Mouse (Mus musculus) cortical plate, adult 2 months (tissue): Measurements from ENCODE around the gene Bcdin3d. TPM values are rescaled to one million over a fixed set of nuclear protein-coding genes. Genes with fewer than 3 reads are reported as not detected.
"Not testable (repeated sequence)": the region's sequence is repeated elsewhere in the genome, so short reads cannot be mapped to it uniquely, and the experiment has no call there.

Experiments
- H3K27ac ChIP-seq: fragments of 200-500 bp; 2 replicates; pipeline ENCODE4 v1.5.1; 2012; ENCODE audit warnings: low read length, control low read depth, inconsistent platforms; ENCODE audit not compliant: insufficient read depth
- H3K4me1 ChIP-seq: fragments of 200-500 bp; 2 replicates; pipeline ENCODE4 v1.6.1; 2011; ENCODE audit warnings: low read length; ENCODE audit not compliant: control insufficient read depth, insufficient read depth
- H3K4me3 ChIP-seq: fragments of 200-500 bp; 2 replicates; pipeline ENCODE4 v1.5.1; 2011; ENCODE audit warnings: mild to moderate bottlenecking, low read length, control low read depth; ENCODE audit not compliant: insufficient read depth
- CTCF ChIP-seq: fragments of 200-500 bp; IDR thresholded peaks from 2 replicates; pipeline ENCODE4 v1.5.1; 2011; ENCODE audit warnings: mild to moderate bottlenecking, control low read depth, low read length; ENCODE audit not compliant: insufficient read depth; ENCODE audit errors: extremely low read depth
- POLR2A ChIP-seq: fragments of 200-500 bp; IDR thresholded peaks from 2 replicates; pipeline ENCODE4 v1.6.1; 2011; ENCODE audit warnings: mild to moderate bottlenecking, low read length, control low read depth; ENCODE audit not compliant: insufficient read depth; ENCODE audit errors: extremely low read depth
- polyA plus RNA-seq: library from polyadenylated mRNA; depleted of rRNA; stranded (reverse); fragments of >200 nt; gene quantifications from 2 replicates; pipeline ENCODE4 v1.2.3, GENCODE M21; 2012

The Bcdin3d gene
- polyA plus RNA-seq, 1 experiment, result 5.1 TPM

DNA sequence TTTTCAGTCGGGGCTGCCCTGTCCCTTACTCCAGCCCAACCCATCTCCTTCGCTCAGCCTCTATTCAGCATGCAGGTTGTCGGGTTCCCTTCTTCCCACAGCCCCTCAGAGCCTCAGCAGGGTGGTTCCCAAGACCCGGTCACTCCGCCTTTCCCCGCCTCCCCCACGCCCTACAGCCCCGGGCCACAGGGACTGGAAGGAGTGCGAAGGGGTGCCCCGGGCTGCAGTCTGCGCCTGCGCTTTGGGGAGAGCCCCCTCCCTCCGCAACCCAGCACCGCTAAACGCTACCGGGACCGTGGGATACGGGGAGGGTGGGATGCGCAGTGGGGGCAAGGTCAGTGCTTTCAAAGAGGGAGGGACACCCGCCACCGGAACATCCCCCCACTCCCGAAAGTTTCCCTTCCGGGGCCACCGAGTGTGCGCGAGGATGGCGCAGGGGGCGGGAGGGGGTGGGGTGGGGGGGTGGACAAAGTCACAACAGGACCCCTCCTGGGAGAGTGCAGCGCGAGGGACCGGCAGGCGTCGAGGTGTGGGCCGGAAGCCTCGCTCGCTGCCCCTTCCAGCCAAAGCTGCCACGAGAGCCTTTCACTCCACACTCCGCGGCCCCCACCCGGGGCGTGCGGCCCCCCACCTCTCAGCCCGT, 17.4 kb downstream of the Bcdin3d start:
- TF ChIP-seq CTCF (no peak), POLR2A (no peak)
- Histone ChIP-seq H3K4me1 (peaks cover 5% of the 10 kb centered on the region; the same call in 1 of the 2 replicates), H3K4me3 (peak overlapping the region; percentile 96), H3K27ac (0 out of 2 replicates have a peak overlapping the region, but pooled peaks have one; percentile 6)

DNA sequence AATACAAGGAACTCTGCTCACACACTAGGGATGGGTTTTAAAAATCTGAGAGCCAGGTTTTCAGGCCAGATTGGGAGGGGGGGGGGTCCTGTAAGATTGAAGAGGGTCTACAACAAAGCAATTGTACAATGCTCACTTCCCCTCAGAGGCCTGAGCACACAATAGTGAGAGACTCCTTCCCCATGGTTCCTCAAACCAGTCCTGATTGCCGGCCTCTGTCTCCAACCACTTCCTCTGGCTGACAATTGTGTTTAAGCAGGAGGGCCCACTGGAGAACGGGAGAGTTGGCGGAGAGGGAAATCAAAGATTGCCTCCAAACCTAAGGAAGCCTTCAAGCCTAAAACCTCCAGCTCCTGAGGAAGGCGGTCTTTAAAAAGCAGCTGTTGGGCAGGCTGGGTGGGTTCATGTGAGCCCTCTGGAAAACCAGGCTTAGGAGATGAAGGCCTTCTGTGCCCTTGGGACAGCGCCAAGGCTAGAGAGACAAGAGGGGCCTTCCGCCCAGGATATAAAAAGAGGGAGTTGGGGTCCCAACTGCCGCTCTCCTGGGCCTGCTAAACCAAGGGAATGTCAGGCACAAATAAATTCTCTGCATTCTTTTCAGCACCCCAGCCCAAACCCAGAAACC, 18.1 kb downstream of the Bcdin3d start:
- Histone ChIP-seq H3K27ac (0 out of 2 replicates have a peak overlapping the region, but pooled peaks have one; percentile 6), H3K4me3 (peak overlapping the region; percentile 96), H3K4me1 (peaks cover 5% of the 10 kb centered on the region; the same call in 1 of the 2 replicates)
- TF ChIP-seq CTCF (no peak), POLR2A (no peak)

DNA sequence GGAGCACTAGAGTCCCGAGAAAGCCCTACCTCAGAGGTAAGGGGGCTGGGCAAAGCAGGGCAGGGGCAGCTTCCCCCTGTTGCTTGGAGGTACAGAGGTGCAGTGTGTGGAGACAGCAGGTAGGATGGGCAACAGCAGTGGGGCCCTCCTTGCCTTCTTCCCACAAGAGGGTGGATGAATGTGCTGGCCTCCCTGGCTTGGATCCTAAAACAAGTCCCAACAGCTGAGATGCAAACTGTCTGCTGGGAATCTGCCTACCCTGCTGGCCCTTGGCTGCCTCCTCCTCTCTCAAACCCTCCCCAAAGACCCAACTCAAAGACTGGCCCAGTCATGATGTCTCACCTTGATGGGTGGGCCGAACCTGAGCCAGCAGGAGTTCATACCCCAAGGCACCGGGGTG, 19.1 kb downstream of the Bcdin3d start:
- Histone ChIP-seq H3K27ac (no peak overlapping the region), H3K4me1 (peaks cover 6% of the 10 kb centered on the region; the same call in 1 of the 2 replicates), H3K4me3 (no peak overlapping the region)
- TF ChIP-seq CTCF, result no peak
- TF ChIP-seq POLR2A, result no peak

DNA sequence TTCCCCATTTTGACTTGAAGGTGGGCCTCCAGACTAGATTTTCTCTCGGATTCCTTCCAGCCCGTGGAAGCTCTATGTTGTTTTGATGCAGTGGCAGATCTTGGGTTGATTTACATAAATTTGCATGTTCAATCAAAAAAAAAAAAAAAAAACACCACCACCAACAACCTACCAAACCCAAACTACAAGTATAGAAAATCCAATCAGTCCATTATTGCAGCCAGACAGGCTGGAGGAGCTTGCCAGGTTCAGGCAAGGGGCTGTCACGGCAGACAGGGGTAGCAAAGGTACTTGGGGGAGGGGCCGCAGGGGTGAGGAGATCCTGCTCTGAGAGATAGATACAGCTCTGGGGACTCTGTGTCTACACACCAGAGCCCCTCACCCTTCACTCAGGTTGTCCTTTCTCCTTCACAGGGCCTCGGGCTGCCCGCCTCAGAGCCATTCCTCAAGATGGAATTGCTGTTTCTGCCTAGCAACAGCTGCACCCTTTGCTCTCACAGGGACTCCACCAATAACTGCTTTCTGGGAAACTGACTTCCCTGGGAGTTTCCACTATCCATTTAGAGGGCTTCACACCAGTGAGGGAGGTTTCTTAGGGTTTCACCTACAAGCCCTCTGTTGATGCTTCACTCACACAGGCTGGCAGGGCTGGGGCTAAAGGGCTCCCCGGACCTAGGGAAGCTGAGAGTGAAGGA, 19.8 kb downstream of the Bcdin3d start:
- Histone ChIP-seq H3K27ac (no peak overlapping the region), H3K4me1 (peaks cover 6% of the 10 kb centered on the region; the same call in 1 of the 2 replicates), H3K4me3 (no peak overlapping the region)
- no peak for TF ChIP-seq CTCF
- no peak for TF ChIP-seq POLR2A

DNA sequence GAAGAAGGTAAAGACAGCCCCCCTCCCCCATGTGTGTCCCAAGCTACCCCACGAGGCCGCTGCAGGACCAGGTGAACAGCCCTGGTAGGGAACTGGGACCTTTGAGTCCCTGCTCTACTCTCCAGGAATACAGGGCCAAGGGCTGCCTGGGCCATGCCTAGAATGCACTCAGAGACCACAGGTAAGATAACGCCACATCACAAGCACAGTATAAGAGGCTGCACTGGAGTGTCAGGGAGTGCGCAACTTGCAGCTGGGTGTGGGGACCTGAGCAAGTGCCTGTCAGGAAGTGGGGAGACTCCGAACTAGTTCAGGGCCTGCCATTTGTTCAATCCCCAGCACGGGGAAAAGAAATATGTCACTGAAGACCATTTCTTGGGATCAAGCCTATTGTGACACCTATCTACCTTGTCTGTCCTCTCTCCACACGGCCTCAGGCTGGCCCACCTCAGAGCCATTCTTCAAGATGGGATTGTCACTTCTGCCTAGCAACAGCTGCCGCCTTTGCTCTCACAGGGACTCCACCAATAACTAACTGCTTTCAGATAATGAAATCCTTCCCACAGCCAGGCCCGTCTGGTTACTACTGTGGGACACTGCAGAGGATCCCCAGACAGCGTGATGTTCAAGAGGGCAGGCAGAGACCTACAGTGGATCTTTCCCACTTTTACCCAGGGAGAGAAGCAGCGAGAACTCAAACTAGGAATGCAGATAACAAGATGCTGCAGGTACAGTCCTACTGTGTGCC, 21.2 kb downstream of the Bcdin3d start:
- no peak for TF ChIP-seq CTCF
- Histone ChIP-seq H3K4me1 (peaks cover 10% of the 10 kb centered on the region; the same call in 1 of the 2 replicates), H3K27ac (no peak overlapping the region), H3K4me3 (no peak overlapping the region)

DNA sequence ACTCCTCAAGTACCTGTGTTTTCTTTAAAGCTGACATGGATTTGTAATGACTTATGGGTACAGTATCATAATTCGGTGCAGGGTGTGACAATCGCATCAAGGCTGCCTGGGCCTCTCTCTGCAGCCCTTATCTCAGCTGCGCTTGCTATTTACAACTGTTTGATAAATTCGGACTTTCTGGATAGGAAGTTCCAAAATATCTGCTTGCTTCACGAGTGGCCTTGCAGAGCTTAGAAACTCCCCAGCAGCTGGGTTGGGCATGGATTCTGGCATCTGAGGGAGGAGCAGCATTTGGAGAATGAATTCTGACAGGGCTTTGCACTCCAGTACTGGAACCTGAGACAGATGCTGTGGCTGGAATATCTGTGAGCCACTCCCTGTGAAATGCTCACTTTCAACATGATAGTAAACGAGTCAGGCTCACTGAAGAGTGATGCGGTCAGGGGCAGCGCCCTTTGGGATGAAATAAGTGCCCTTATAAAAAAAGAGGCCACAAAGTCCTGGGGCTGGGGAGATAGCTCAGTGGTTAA, 24.7 kb downstream of the Bcdin3d start:
- no peak overlapping the region for H3K27ac ChIP-seq
- no peak overlapping the region for H3K4me3 ChIP-seq
- peaks cover 5% of the 10 kb centered on the region; the same call in 1 of the 2 replicates for H3K4me1 ChIP-seq
- TF ChIP-seq POLR2A, result no peak
- TF ChIP-seq CTCF, result no peak

DNA sequence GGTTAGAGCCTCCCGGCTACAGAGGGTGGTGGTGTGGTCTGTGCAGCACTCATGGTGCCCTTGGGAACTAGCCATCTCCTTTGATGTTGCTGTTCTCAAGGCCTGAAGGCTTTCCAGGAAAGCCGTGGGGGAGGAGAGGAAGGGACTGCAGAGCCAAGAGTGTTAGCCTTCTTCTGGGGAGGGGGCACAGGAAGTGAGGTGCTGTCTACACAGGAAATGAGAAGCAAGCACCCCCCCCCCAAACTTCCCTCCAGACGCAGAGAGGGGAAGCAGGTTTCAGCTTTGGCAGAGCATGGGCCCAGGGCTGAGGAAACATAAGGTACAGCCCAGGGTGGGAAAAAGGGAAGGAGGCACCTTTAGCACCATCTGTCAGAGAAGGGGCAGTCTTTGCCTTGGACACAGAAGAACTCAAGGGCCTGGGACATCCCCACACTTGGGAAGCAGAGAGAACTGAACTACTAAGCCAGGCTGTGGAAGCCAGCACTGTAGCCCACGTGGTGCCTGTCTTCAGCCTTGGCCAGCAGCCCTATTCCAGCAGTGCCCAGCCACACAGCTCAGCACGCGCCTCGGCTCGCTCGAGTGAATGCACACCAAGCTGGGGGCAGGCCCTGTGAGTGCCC, 25.3 kb downstream of the Bcdin3d start:
- no peak overlapping the region for H3K4me3 ChIP-seq
- no peak overlapping the region for H3K27ac ChIP-seq
- H3K4me1 ChIP-seq, result peaks cover 5% of the 10 kb centered on the region; the same call in 1 of the 2 replicates
- no peak for TF ChIP-seq CTCF
- no peak for TF ChIP-seq POLR2A

DNA sequence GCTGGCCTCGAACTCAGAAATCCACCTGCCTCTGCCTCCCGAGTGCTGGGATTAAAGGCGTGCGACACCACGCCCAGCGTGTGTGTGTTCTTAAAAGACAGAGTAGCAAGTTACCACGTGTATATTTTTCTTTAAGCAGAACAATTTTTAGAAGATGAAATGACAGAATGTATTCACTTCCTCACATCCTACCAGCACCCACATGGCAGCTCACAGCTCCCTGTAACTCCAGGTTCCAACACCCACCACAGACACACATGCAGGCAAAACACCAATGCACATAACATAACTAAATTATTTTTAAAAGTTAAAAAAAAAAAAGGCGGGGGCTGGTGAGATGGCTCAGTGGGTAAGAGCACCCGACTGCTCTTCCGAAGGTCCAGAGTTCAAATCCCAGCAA, 28.4 kb downstream of the Bcdin3d start:
- H3K4me3 ChIP-seq, H3K4me1 ChIP-seq, H3K27ac ChIP-seq: not testable (repeated sequence)

DNA sequence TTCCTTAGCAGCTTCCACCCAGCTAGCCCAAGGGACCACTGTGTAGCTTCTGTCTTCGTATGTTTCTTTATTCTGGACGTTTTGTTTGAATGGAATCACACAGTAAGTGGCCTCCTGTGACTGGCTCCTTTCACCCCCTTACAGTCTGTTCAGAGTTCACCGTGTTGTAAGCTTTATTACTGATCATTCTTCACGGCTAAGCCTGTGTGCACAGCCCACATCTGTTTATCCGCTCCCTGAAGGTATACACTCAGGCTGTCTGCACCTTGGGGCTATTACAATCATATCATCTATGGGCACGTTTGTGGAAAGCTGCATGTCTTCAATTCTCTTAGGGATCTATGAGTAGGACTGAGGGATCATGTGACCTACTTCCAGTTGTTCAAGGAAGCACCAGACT, 29.0 kb downstream of the Bcdin3d start:
- no peak overlapping the region for H3K4me3 ChIP-seq
- TF ChIP-seq POLR2A, result no peak
- no peak for TF ChIP-seq CTCF
- peaks cover 5% of the 10 kb centered on the region; the same call in 1 of the 2 replicates for H3K4me1 ChIP-seq
- H3K27ac ChIP-seq, result no peak overlapping the region
